Mouse (Mus musculus) CD8-positive naive resting alpha-beta T cell, adult 2 months (primary cell): ENCODE measurements around the gene Ghitm.

Experiments used
- DNase-seq, 2 experiments: peaks; one replicate each; pipeline ENCODE4 v3.0.0; 2022; ENCODE audit warnings: low read depth in 2 of 2, low spot score in 2 of 2

Ghitm gene

GRCm38 (mm10) chr14:37104747-37105146 lies 30.3 kb downstream of the Ghitm start:
- DNase-seq = no peak

- no peak for DNase-seq
These were observed 32.6 kb downstream of the Ghitm start for GRCm38 (mm10) chr14:37102484-37102883.

- no peak for DNase-seq
These were observed 33.5 kb downstream of the Ghitm start for GRCm38 (mm10) chr14:37101531-37101930.

GRCm38 (mm10) chr14:37097956-37098530 lies 37.0 kb downstream of the Ghitm start, which contains the start of gene Cdhr1:
Gene Cdhr1 (minus strand): TSS chr14:37098347.
- DNase-seq = no peak

GRCm38 (mm10) chr14:37095556-37095955 lies 39.5 kb downstream of the Ghitm start:
- no peak for DNase-seq

- no peak for DNase-seq
These were observed 40.6 kb downstream of the Ghitm start for GRCm38 (mm10) chr14:37094436-37094835.

GRCm38 (mm10) chr14:37083755-37084154 lies 51.3 kb downstream of the Ghitm start:
- DNase-seq = no peak

- DNase-seq = no peak
These were observed 54.3 kb downstream of the Ghitm start for GRCm38 (mm10) chr14:37080724-37081123.
